Mouse (Mus musculus): ENCODE results near the gene Gpr68.

DNA sequence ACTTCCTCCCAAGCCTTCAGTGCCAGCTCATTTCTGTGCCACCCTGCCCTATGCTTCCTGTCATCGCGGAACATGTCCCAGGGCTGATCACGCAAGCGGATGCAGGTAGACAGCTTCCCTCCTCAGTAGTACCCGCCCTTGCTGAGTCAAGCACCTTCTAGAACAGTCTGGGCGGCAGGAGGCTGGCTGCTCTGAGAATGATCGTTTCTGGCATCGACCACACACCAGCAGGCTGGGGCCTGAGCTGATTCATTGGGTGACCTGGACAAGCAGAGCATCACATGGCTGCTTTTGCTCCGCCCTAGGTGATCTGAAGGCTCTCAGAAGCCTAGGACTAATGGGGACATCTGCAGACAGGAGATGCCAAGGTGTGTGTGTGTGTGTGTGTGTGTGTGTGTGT lies 4.2 kb downstream of the Gpr68 start:
- no peak for TF ChIP-seq MYOD1 (IDR thresholded peaks at IDR 0.05; ENCODE audit: control insufficient read depth in 1 of 3, insufficient read length in 2 of 3, low read depth in 2 of 3)
- no peak for TF ChIP-seq POLR2A (IDR thresholded peaks at IDR 0.05; ENCODE audit: insufficient read length, low read depth)
- no peak for TF ChIP-seq E2F4 (IDR thresholded peaks at IDR 0.05; ENCODE audit: insufficient read depth)
- no peak for TF ChIP-seq USF1 (IDR thresholded peaks at IDR 0.05; ENCODE audit: low read depth)
- no peak for TF ChIP-seq POLR2AphosphoS2 (IDR thresholded peaks at IDR 0.05; ENCODE audit: insufficient read length, low read depth)
- no peak for TF ChIP-seq CEBPB (IDR thresholded peaks at IDR 0.05; ENCODE audit: insufficient read depth, poor library complexity, severe bottlenecking)
